Comparison of ENCODE assay signal across 22 mouse cellular contexts in genomic region chr5:120454756-120455337, GRCm38 (mm10). TPM values are rescaled to one million over a fixed set of nuclear protein-coding genes. Genes with fewer than 3 reads are reported as not detected.
A peak's percentile ranks its signal among the peaks of the same experiment; 100 is the strongest.
DNase-seq lines count a peak whose midpoint lies in the region; ATAC-seq lines count a peak whose summit lies in the region.
"Had no signal": no experiment of that assay in that cellular context is flagged by ENCODE, and none has a peak within 500 bp of the region (broad histone marks: within the 10 kb centered on the region; RNA-seq: fewer than 3 reads in every experiment).

No protein-coding gene starts in this region.

- WGBS in kidney, embryonic 16.5 days = 30% methylated on average over 14 of the region's 14 CpGs
- 41% methylated on average over 14 of the region's 14 CpGs for WGBS in neural tube, embryonic 12.5 days

- no peak overlapping the region for H3K27ac ChIP-seq in kidney, embryonic 16.5 days (ENCODE audit: low read length)
- H3K27ac ChIP-seq in neural tube, embryonic 12.5 days = peak overlapping the region; percentile 57
- H3K27ac ChIP-seq: embryonic facial prominence, embryonic 15.5 days; forebrain, embryonic 12.5 days; heart, embryonic 10.5 days; left cerebral cortex, adult 2 months had no signal

- peaks cover 3% of the 10 kb centered on the region; the same call in 1 of the 2 replicates for H3K27me3 ChIP-seq in kidney, embryonic 16.5 days (ENCODE audit: insufficient read depth, low read length)
- H3K27me3 ChIP-seq in neural tube, embryonic 12.5 days (replicated peaks) = peaks cover 12% of the 10 kb centered on the region

- DNase-seq in embryo, embryonic 10.5 days (ENCODE audit: low spot score) = peak; percentile 9
- no peak for DNase-seq in embryo, embryonic 9.5 days (ENCODE audit: extremely low spot score)
- DNase-seq in kidney, adult 18-20 months = no peak
- peak; percentile 61 for DNase-seq in R1 (ENCODE audit: low read depth, low spot score)
- no peak for DNase-seq in urinary bladder, adult 2 months (ENCODE audit: low spot score)
- DNase-seq: cerebellum, adult 18-20 months; gastrocnemius, postnatal 36 days; heart, postnatal 36 days; kidney, adult 2 months; liver, postnatal 0 days; right cerebral cortex, adult 18-20 months; spleen, adult 18-20 months had no signal

- peak overlapping the region; percentile 8; the same call in 1 of the 2 replicates for H3K4me3 ChIP-seq in kidney, embryonic 16.5 days (ENCODE audit: low read length)
- H3K4me3 ChIP-seq in neural tube, embryonic 12.5 days = no peak overlapping the region
- H3K4me3 ChIP-seq: embryonic facial prominence, embryonic 15.5 days; forebrain, embryonic 12.5 days; heart, embryonic 10.5 days; left cerebral cortex, adult 2 months had no signal

- ATAC-seq in kidney, embryonic 16.5 days (ENCODE audit: low FRiP score, low TSS enrichment) = peak; percentile 32; the same call in 1 of the 2 replicates
- no peak for ATAC-seq in neural tube, embryonic 12.5 days (ENCODE audit: low FRiP score, low read depth)
- no peak for ATAC-seq in erythroblast, adult 5-6 weeks (replicated peaks; ENCODE audit: low FRiP score, poor library complexity, severe bottlenecking)
- ATAC-seq: liver, postnatal 0 days; Patski had no signal

- H3K9ac ChIP-seq in kidney, embryonic 16.5 days (replicated peaks; ENCODE audit: low read length) = no peak overlapping the region
- H3K9ac ChIP-seq in neural tube, embryonic 12.5 days = no peak overlapping the region
- H3K9ac ChIP-seq: embryonic facial prominence, embryonic 15.5 days; forebrain, embryonic 12.5 days; liver, postnatal 0 days had no signal

- H3K4me2 ChIP-seq in kidney, embryonic 16.5 days (replicated peaks; ENCODE audit: low read depth, low read length) = peak overlapping the region; percentile 29
- H3K4me2 ChIP-seq in neural tube, embryonic 12.5 days (replicated peaks) = peak overlapping the region; percentile 32; the same call in 1 of the 2 replicates
- H3K4me2 ChIP-seq: embryonic facial prominence, embryonic 15.5 days; forebrain, embryonic 12.5 days; midbrain, embryonic 11.5 days had no signal

- no peaks in the 10 kb centered on the region for H3K36me3 ChIP-seq in kidney, embryonic 16.5 days (ENCODE audit: insufficient read depth, low read length)
- no peaks in the 10 kb centered on the region for H3K36me3 ChIP-seq in neural tube, embryonic 12.5 days
- H3K36me3 ChIP-seq: embryonic facial prominence, embryonic 15.5 days; forebrain, embryonic 12.5 days; heart, embryonic 10.5 days had no signal

- peaks cover 7% of the 10 kb centered on the region; the same call in 1 of the 2 replicates for H3K4me1 ChIP-seq in kidney, embryonic 16.5 days (ENCODE audit: insufficient read depth, low read length)
- peaks cover 13% of the 10 kb centered on the region for H3K4me1 ChIP-seq in neural tube, embryonic 12.5 days
- H3K4me1 ChIP-seq: embryonic facial prominence, embryonic 15.5 days; forebrain, embryonic 12.5 days; heart, embryonic 10.5 days had no signal

- no peaks in the 10 kb centered on the region for H3K9me3 ChIP-seq in kidney, embryonic 16.5 days (ENCODE audit: low read length)
- no peaks in the 10 kb centered on the region for H3K9me3 ChIP-seq in neural tube, embryonic 12.5 days
- H3K9me3 ChIP-seq: embryonic facial prominence, embryonic 15.5 days; forebrain, embryonic 12.5 days; heart, embryonic 10.5 days had no signal

RNA-seq across cellular contexts. Expression of gene Sdsl, which starts 17.8 kb away (rescaled TPM):
- polyA plus RNA-seq in kidney, embryonic 16.5 days (2015; fragmentation: Nextera tagmentation; extraction: Ambion mirVana) = 13.3 and 15.3 TPM in 2 replicates
- polyA plus RNA-seq in neural tube, embryonic 12.5 days (2016; fragmentation: Nextera tagmentation; extraction: Ambion mirVana) = 7.0 TPM in 2 replicates
- not detected in 2 replicates for total RNA-seq in erythroblast, adult 5-6 weeks (2015; ENCODE audit: low replicate concordance)
- 3.4 and 3.9 TPM in 2 replicates for total RNA-seq in erythroblast, adult 5-6 weeks (2017; ENCODE audit: low replicate concordance)
- 7.4 and 8.4 TPM in 2 replicates for polyA plus RNA-seq in urinary bladder, adult 2 months (2012; rRNA removed)
- total RNA-seq: neutrophil, adult 5-6 weeks had no signal

RNA-seq across cellular contexts. Expression of gene Sds, which starts 21.5 kb away (rescaled TPM):
- polyA plus RNA-seq in kidney, embryonic 16.5 days (2015; fragmentation: Nextera tagmentation; extraction: Ambion mirVana) = not detected in 2 replicates
- not detected in 2 replicates for polyA plus RNA-seq in neural tube, embryonic 12.5 days (2016; fragmentation: Nextera tagmentation; extraction: Ambion mirVana)
- total RNA-seq in erythroblast, adult 5-6 weeks (2015; ENCODE audit: low replicate concordance) = not detected in 2 replicates
- not detected in 2 replicates for total RNA-seq in erythroblast, adult 5-6 weeks (2017; ENCODE audit: low replicate concordance)
- polyA plus RNA-seq in urinary bladder, adult 2 months (2012; rRNA removed) = not detected in 2 replicates
- total RNA-seq: neutrophil, adult 5-6 weeks had no signal
- polyA plus RNA-seq: embryonic facial prominence, embryonic 15.5 days; forebrain, embryonic 12.5 days; kidney, adult 2 months; midbrain, embryonic 11.5 days had no signal

RNA-seq across cellular contexts. Expression of gene Lhx5, which starts 23.3 kb away (rescaled TPM):
- not detected in 2 replicates for polyA plus RNA-seq in kidney, embryonic 16.5 days (2015; fragmentation: Nextera tagmentation; extraction: Ambion mirVana)
- polyA plus RNA-seq in neural tube, embryonic 12.5 days (2016; fragmentation: Nextera tagmentation; extraction: Ambion mirVana) = 64.9 and 70.8 TPM in 2 replicates
- total RNA-seq in erythroblast, adult 5-6 weeks (2015; ENCODE audit: low replicate concordance) = not detected in 2 replicates
- not detected in 2 replicates for total RNA-seq in erythroblast, adult 5-6 weeks (2017; ENCODE audit: low replicate concordance)
- not detected in 2 replicates for polyA plus RNA-seq in urinary bladder, adult 2 months (2012; rRNA removed)
- total RNA-seq: gastrocnemius, postnatal 36 days; heart, postnatal 36 days; left cerebral cortex, adult 2 months; neutrophil, adult 5-6 weeks had no signal
- polyA plus RNA-seq: kidney, adult 2 months; liver, postnatal 0 days had no signal

RNA-seq across cellular contexts. Expression of gene Plbd2, which starts 48.6 kb away (rescaled TPM):
- 54.9 and 57.3 TPM in 2 replicates for polyA plus RNA-seq in kidney, embryonic 16.5 days (2015; fragmentation: Nextera tagmentation; extraction: Ambion mirVana)
- 44.7 and 46.2 TPM in 2 replicates for polyA plus RNA-seq in neural tube, embryonic 12.5 days (2016; fragmentation: Nextera tagmentation; extraction: Ambion mirVana)
- 1.7 and 7.7 TPM in 2 replicates for total RNA-seq in erythroblast, adult 5-6 weeks (2015; ENCODE audit: low replicate concordance)
- total RNA-seq in erythroblast, adult 5-6 weeks (2017; ENCODE audit: low replicate concordance) = 1.4 and 3.8 TPM in 2 replicates
- 29.2 and 38.3 TPM in 2 replicates for polyA plus RNA-seq in urinary bladder, adult 2 months (2012; rRNA removed)

RNA-seq across cellular contexts. Expression of gene Slc8b1, which starts 56.1 kb away (rescaled TPM):
- polyA plus RNA-seq in kidney, embryonic 16.5 days (2015; fragmentation: Nextera tagmentation; extraction: Ambion mirVana) = 10.1 and 14.2 TPM in 2 replicates
- polyA plus RNA-seq in neural tube, embryonic 12.5 days (2016; fragmentation: Nextera tagmentation; extraction: Ambion mirVana) = 5.6 and 6.9 TPM in 2 replicates
- total RNA-seq in erythroblast, adult 5-6 weeks (2015; ENCODE audit: low replicate concordance) = 14.2 and 17.1 TPM in 2 replicates
- total RNA-seq in erythroblast, adult 5-6 weeks (2017; ENCODE audit: low replicate concordance) = 6.1 and 8.4 TPM in 2 replicates
- 28.8 and 30.9 TPM in 2 replicates for polyA plus RNA-seq in urinary bladder, adult 2 months (2012; rRNA removed)

Comparison
In these comparisons a context has a peak if more than half of its experiments do, and no peak if none do; other contexts are left out.
1. DNase-seq: peak in embryo, embryonic 10.5 days (single experiment) and R1 (single experiment); none in embryo, embryonic 9.5 days (single experiment), kidney, adult 18-20 months (single experiment) and urinary bladder, adult 2 months (single experiment).
2. RNA of gene Lhx5, which starts 23.3 kb away (polyA plus RNA-seq): 64.9 to 70.8 TPM in neural tube, embryonic 12.5 days; not detected in kidney, embryonic 16.5 days and not detected in urinary bladder, adult 2 months; every median in the first group is over 10 times any median in the second.